Mouse (Mus musculus): ENCODE results near the gene Serf2.

DNA sequence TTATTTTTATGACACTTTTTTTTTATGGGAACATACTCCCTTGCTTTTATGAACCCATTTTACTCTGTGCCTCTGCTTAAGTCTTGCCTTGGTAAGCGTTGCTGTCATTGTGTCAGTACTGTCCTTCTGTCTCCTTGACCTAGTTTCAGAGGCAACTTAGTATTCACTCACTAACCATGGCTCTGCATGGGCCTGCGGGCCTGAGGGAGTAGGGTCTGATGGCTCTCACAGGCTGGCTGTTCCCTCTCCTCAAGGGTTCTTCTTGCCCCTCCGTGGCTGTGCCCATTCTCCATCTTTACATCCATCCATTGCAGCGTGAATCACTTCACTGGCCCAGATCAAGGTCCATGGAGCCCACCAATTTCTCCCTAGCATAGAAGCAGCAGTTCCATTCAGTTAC, 2.5 kb upstream of the Serf2 start:
- TF ChIP-seq EP300 (IDR thresholded peaks at IDR 0.05; ENCODE audit: insufficient read depth, low read depth, low read length) (no peak), POLR2A (IDR thresholded peaks at IDR 0.05; ENCODE audit: insufficient read depth, low read length) (no peak), CTCF (IDR thresholded peaks at IDR 0.05; ENCODE audit: low read depth, low read length) (no peak)
